Mouse (Mus musculus) CD4-positive naive resting alpha-beta T cell, adult 57 days (primary cell): Measurements from ENCODE around the gene Ppp1r10. TPM values are rescaled to one million over a fixed set of nuclear protein-coding genes. Genes with fewer than 3 reads are reported as not detected.

ENCODE experiments used
- total RNA-seq: library from RNA; stranded (reverse); gene quantifications from one replicate; pipeline ENCODE4 v1.2.4, GENCODE M21; 2023

The Ppp1r10 gene
- total RNA-seq = 184 TPM

DNA sequence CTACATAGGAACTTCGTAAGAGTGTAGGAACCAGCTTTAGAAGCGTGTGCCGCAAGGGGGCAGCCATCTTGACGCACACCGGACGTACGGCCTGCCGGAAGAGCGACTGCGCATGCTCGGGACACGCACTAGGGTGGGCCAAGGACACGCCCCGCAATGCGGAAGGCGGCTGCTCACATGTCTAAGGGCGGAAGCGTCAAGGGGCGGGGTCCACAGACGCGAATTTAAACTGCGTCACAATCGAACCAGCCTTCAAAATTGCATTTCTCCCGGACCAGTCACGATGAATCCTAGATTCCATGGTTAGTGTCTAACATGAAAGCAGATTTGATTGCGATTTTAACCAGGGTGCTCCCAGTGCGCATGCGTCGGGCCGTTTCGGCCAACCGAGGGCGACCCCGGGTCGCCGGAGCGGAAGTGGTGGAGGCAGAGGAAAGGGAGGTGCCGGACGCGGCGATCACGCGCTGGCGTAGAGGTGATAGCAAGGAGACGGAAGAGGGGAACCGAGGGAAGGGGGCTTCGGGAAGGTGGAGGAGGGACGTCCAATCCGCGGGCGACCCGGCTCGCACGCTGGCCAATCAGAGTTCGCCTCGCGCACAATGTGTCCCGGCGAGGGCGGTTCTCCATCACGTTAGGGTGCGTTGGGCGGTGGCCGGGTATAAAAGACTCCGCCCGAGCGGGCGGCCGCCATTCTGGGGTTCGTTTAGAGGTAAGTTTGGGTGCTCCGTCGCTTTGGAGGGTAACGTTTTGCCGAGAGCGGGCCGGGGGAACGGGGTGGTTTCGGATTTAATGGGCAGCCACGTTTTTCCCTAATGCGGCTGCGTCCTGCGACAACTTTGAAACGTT lies at the start of gene Ppp1r10, which contains the start of gene Mrps18b:
Gene Ppp1r10 (plus strand): TSS at position 138 of the 846 bp plus-strand sequence.
Gene Mrps18b (minus strand): TSS at position 93 of the 846 bp plus-strand sequence.

DNA sequence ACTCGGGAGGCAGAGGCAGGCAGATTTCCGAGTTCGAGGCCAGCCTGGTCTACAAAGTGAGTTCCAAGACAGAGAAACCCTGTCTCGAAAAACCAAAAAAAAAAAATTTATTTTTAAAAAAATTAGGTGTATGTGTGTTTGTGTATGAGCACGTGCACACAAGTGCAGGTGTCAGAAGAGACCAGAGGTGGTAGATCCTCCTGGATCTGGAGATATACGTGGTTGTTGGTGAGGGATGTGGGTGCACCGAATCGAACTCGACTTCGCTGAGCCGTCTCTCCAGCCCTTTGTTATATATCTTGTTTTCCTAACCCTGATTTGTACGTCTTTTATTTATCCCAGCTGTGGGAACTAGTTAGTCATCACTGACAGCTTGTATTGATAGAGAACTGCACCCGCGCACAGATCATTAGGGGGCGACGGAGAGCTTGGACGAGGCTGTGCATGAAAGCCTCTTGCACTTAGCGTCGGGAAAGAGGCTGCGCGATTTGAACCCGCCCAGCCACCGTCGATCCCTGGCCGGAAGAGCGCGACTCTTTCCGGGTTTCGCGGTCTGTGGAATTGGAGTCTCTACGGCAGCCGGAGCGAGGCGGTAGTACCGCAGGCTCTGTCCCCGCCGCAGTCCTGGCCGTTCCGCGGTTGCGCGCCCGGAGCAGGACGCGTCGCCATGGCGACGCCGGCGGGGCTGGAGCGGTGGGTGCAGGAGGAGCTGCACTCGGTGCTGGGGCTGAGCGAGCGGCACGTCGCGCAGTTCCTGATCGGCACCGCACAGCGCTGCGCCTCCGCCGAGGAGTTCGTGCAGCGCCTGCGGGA lies 36.8 kb upstream of the Ppp1r10 start, which contains the start of gene Dhx16:
Gene Dhx16 (plus strand): TSS at position 575 of the 813 bp plus-strand sequence.

DNA sequence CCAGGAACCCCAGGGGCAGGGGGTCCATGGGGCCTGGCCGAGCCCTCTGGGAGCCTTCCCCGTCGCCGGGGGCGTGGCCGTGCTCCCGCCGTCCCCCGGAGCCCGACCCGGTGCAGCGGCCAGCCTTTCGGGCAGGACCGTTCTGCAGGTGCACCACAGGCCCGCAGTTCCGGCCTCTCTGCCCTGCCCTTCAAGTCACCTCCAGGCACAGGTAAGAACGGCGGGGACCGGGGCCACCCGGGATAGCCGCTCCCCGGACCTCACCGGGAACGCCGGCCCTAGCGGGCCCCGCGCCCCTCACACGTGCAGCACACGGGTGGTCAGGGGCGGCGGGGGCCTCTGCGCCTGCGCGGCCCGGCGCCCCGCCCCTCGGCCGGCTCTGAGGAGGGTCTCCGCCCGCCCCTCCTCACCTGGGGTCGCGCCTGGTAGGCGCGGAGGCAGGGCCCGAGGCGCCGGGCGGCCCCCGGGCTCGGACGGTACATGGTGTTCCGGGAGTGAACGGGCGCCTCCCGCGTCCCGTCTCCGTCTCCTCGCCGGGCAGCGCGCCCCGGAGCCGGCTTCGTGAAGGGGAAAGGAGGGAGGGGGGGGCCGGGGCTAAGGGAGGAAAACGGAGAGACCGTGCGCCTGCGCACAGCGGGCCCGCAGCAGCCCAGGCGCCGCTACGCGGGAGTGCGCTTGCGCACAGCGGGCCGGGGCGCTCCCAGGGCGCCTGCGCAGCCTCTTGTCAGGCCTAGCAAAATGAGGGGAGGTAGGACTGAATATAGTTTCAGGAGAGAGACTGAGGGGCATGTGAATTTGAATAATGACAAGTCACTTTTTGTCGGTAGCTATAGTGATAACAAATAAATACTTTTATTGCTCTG lies 19.2 kb upstream of the Ppp1r10 start, which contains the start of gene 2310061I04Rik:
Gene 2310061I04Rik (minus strand): TSS at position 651 of the 863 bp plus-strand sequence.

DNA sequence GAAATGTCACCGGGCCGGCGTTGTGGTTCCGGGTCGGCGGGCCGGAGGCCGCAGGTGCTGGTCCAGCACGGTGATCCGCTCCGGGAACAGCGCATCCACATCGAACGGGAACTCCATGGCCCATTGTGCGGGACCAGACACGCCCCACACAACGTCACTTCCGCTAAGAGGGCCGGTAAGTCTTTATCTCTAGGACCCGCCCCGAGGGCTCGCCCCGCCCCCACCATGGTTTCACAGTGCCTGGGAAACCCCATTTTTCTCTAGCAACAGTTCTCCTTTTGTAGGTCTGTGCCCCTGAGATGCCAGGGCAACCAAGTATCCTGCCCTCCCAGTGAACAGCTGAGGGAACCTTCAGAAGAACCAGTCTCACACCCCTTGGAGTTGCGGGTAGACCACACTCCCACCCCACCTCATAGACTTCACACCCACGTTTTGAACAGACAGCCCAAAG lies 6.3 kb upstream of the Ppp1r10 start, which contains the start of gene Atat1:
Gene Atat1 (minus strand): TSS at position 157 of the 451 bp plus-strand sequence.

DNA sequence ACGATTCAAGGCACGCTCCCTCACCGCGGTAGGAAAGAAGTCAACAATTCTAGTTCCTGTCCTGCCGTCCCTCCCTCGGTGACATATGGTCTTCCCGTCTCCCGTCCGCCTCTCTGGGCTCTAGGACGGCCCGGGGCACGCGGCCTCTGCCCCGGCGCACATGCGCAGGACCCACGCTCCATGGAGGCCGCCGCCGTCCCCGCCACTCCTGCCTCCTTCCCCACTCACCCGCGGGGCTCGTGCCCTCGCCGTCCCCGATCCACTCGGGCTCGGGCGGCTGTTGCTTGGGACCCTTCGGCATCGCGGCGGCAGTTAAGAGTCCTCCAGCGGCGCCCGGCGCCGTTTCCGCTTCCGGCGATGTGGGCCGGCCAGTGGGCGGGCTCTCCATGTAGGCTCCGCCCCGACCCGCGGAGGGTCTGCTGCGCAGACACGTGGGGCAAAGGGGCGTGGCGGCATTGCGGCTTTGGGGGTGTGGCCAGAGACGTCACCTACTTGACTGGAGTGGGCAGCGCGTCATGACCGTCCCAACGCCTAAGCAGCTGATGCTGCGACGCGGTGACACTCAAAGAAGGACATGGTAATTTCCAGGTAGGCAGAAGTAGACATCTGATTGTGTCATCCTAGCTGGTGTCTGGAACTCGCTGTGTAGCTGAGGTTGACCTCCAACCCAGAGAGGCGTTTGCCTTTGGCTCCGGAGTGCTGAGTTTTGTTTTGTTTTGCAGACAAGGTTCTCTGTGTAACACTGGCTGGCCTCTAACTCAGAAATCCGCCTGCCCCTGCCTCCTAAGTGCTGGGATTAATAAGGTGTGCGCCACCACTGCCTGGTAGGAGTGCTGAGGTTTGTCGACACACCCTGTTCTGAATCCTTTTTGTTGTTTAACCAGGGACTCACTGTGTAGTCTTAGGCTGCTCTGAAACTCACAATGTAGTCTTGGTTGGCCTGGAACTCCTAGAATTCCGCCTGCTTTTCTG lies 53.5 kb downstream of the Ppp1r10 start, which contains the start of gene Abcf1:
Gene Abcf1 (minus strand): TSS at position 344 of the 972 bp plus-strand sequence.

DNA sequence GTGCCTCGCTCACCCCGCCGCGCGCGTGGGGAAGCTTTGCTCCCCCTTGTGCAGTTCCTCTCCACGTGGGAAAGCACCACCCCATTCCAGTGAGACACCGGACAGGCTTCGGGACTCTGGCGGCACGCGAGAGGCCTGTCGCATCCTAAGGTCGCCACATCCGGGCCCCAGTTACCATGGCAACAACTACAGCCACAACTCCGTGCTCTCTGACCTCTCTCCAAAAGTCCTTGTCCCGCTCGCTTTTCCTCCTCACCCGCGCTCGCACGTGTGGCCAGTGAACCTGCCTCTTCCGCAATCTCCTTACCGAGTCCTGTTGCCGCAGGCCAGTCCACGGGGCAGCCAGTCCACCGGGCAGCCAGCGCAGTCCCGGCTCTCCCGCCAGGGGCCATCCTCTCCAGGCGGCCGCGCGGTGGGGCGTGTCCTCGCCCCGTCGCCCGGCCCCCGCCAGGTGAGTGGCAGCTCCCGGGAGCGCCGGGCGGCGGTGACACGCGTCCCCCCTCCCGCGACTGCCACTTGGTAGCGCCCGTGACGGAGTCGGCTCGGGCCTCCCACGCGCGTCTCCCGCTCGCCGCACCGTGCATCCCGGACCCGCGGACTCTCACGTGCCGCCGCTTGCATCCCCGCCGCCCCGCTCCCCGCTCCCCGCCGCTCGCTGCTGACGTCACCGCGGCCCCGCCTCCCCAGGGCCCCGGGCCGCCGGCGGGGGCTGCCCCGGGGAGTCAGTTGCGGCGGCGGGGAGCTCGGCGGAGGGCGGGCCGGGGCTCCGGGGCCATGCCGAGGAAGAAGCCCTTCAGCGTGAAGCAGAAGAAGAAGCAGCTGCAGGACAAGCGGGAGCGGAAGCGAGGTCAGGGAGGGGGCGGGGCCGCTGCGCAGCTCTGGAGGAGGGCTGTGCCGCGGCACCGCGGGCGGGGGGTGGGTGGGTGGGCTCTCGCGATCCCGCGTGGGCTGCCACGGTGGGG lies 63.4 kb downstream of the Ppp1r10 start, which contains the start of the genes Gnl1 and Prr3:
Gene Gnl1 (plus strand): TSS at position 451 of the 962 bp plus-strand sequence.
Gene Prr3 (minus strand): TSS at position 836 of the 962 bp plus-strand sequence.

Other genes with a start within 250 kb of the Ppp1r10 start
- 49.3 TPM for gene Vars2, start 248.8 kb upstream of the Ppp1r10 start, total RNA-seq
- gene Gtf2h4, start 242.7 kb upstream of the Ppp1r10 start, total RNA-seq = 15.8 TPM
- 15.5 TPM for gene Ddr1, start 211.8 kb upstream of the Ppp1r10 start, total RNA-seq
- 6.3 TPM for gene Ier3, start 94.8 kb upstream of the Ppp1r10 start, total RNA-seq
- gene Flot1, start 93.2 kb upstream of the Ppp1r10 start, total RNA-seq = 46.7 TPM
- 496 TPM for gene Tubb5, start 78.1 kb upstream of the Ppp1r10 start, total RNA-seq
- 79.2 TPM for gene Mdc1, start 74.9 kb upstream of the Ppp1r10 start, total RNA-seq
- 19.7 TPM for gene Nrm, start 55.1 kb upstream of the Ppp1r10 start, total RNA-seq
- 272 TPM for gene Ppp1r18, start 50.8 kb upstream of the Ppp1r10 start, total RNA-seq
- gene Dhx16, start 36.6 kb upstream of the Ppp1r10 start, total RNA-seq = 95.2 TPM
- 30.0 TPM for gene 2310061I04Rik, start 19.0 kb upstream of the Ppp1r10 start, total RNA-seq
- 13.5 TPM for gene Atat1, start 6.4 kb upstream of the Ppp1r10 start, total RNA-seq
- 61.0 TPM for gene Mrps18b, start within 50 bp of the Ppp1r10 start, total RNA-seq
- 129 TPM for gene Abcf1, start 53.3 kb downstream of the Ppp1r10 start, total RNA-seq
- gene Gnl1, start 63.4 kb downstream of the Ppp1r10 start, total RNA-seq = 61.6 TPM
- gene Prr3, start 63.8 kb downstream of the Ppp1r10 start, total RNA-seq = 67.0 TPM
- 25.7 TPM for gene H2-T24, start 104.1 kb downstream of the Ppp1r10 start, total RNA-seq
- gene H2-T23, start 116.4 kb downstream of the Ppp1r10 start, total RNA-seq = 302 TPM
- gene H2-T22, start 126.3 kb downstream of the Ppp1r10 start, total RNA-seq = 187 TPM
- 1.3 TPM for gene Gm6034, start 126.5 kb downstream of the Ppp1r10 start, total RNA-seq
- 87.5 TPM for gene Gm11127, start 141.9 kb downstream of the Ppp1r10 start, total RNA-seq
- gene Gm19684, start 205.2 kb downstream of the Ppp1r10 start, total RNA-seq = 10.8 TPM
- 15.3 TPM for gene Gm7030, start 213.0 kb downstream of the Ppp1r10 start, total RNA-seq